Mouse (Mus musculus) cerebellum, adult 2 months (tissue): Measurements from ENCODE around the gene Tspyl3.

ENCODE experiments used
- CTCF ChIP-seq: fragments of 200-500 bp; IDR thresholded peaks from 2 replicates; pipeline ENCODE4 v1.5.1; 2011; ENCODE audit warnings: low read depth, mild to moderate bottlenecking, control low read depth, low read length, moderate library complexity, borderline replicate concordance; ENCODE audit not compliant: insufficient read depth
- POLR2A ChIP-seq: fragments of 200-500 bp; IDR thresholded peaks from 2 replicates; pipeline ENCODE4 v1.6.1; 2011; ENCODE audit warnings: low read length, control low read depth, borderline replicate concordance; ENCODE audit not compliant: insufficient read depth

GRCm38 (mm10) chr2:153274919-153275247 lies 49.6 kb upstream of the Tspyl3 start:
- no peak for TF ChIP-seq CTCF
- no peak for TF ChIP-seq POLR2A
